Mouse (Mus musculus) hematopoietic stem cell, adult 5-6 weeks (primary cell): ENCODE measurements at regions not wholly inside any gene's neighbourhood (a gene's known extent, or its start where the extent isn't known, plus 50 kb on each side); places are given as distances from the start of the nearest gene placed in this dataset.
"Not testable (repeated sequence)": the region's sequence is repeated elsewhere in the genome, so short reads cannot be mapped to it uniquely, and the experiment has no call there.

Experiments
- ATAC-seq, 2 experiments: fragments of 125-278 bp in 1 of 2; replicated peaks in 1 of 2; 2 replicates each; pipeline ENCODE4 v1.8.0; 2016 to 2017; ENCODE audit warnings: inconsistent platforms in 2 of 2, mild to moderate bottlenecking in 2 of 2, moderate number of reproducible peaks in 2 of 2, low read depth in 1 of 2, moderate TSS enrichment in 1 of 2; ENCODE audit not compliant: low FRiP score in 2 of 2, poor library complexity in 2 of 2, severe bottlenecking in 2 of 2, insufficient read depth in 1 of 2, low TSS enrichment in 1 of 2

- no peak for ATAC-seq
Observed at GRCm38 (mm10) chr5:148691486-148691885, 138.9 kb upstream of the Ubl3 start.

- ATAC-seq, result no peak
Observed at GRCm38 (mm10) chr5:148690823-148691197, 138.2 kb upstream of the Ubl3 start.

- ATAC-seq, result no peak
Observed at GRCm38 (mm10) chr5:148690158-148690822, 137.7 kb upstream of the Ubl3 start.

- no peak for ATAC-seq
Observed at GRCm38 (mm10) chr5:148689297-148689696, 136.7 kb upstream of the Ubl3 start.

- no peak for ATAC-seq
Observed at GRCm38 (mm10) chr5:148688501-148688900, 135.9 kb upstream of the Ubl3 start.

- no peak for ATAC-seq
Observed at GRCm38 (mm10) chr5:148687827-148688226, 135.2 kb upstream of the Ubl3 start.

GRCm38 (mm10) chr5:148684216-148684615, 131.6 kb upstream of the Ubl3 start:
- ATAC-seq, result no peak

- ATAC-seq, result no peak
Observed at GRCm38 (mm10) chr5:148682553-148682952, 130.0 kb upstream of the Ubl3 start.

GRCm38 (mm10) chr5:148680341-148680740, 127.8 kb upstream of the Ubl3 start:
- ATAC-seq, result no peak

GRCm38 (mm10) chr5:148679586-148679985, 127.0 kb upstream of the Ubl3 start:
- peak in 1 of 2 experiments; percentile 43; a peak in 1 of 4 replicates for ATAC-seq

- ATAC-seq, result 0 out of 4 replicates have a peak, but pooled peaks of 1 of the 2 experiments have one; percentile 39
Observed at GRCm38 (mm10) chr5:148678285-148678937, 125.8 kb upstream of the Ubl3 start.

- ATAC-seq, result peak; percentile 71 to 85
Observed at GRCm38 (mm10) chr5:148674281-148674680, 121.7 kb upstream of the Ubl3 start.

- no peak for ATAC-seq
Observed at GRCm38 (mm10) chr5:148662281-148662741, 109.7 kb upstream of the Ubl3 start.

GRCm38 (mm10) chr5:148661120-148661519, 108.5 kb upstream of the Ubl3 start:
- ATAC-seq, result no peak

- ATAC-seq, result no peak
Observed at GRCm38 (mm10) chr5:148657936-148658640, 105.5 kb upstream of the Ubl3 start.

GRCm38 (mm10) chr5:148652525-148653243, 100.1 kb upstream of the Ubl3 start:
- peak; percentile 84 to 89 for ATAC-seq

GRCm38 (mm10) chr5:148651736-148652135, 99.1 kb upstream of the Ubl3 start:
- ATAC-seq, result no peak

GRCm38 (mm10) chr5:148649573-148649972, 97.0 kb upstream of the Ubl3 start:
- ATAC-seq, result not testable (repeated sequence)
